Mouse (Mus musculus) limb, embryonic 10.5 days (tissue): Measurements from ENCODE around the gene Smyd4. TPM values are rescaled to one million over a fixed set of nuclear protein-coding genes. Genes with fewer than 3 reads are reported as not detected.
A peak's percentile ranks its signal among the peaks of the same experiment; 100 is the strongest.
"Not testable (repeated sequence)": the region's sequence is repeated elsewhere in the genome, so short reads cannot be mapped to it uniquely, and the experiment has no call there.

Experiments
- DNase-seq: peaks from one replicate; pipeline ENCODE4 v3.0.0-alpha.2; 2017; ENCODE audit warnings: low spot score
- H3K27ac ChIP-seq: fragments of 300-500 bp; sonication (generic); 2 replicates; pipeline ENCODE4 v1.5.1; 2016; ENCODE audit warnings: mild to moderate bottlenecking
- H3K27me3 ChIP-seq: fragments of 300-500 bp; sonication (generic); 2 replicates; pipeline ENCODE4 v1.6.1; 2016; ENCODE audit warnings: low read depth, mild to moderate bottlenecking; ENCODE audit not compliant: poor library complexity, severe bottlenecking
- H3K36me3 ChIP-seq: fragments of 300-500 bp; sonication (generic); 2 replicates; pipeline ENCODE4 v1.6.1; 2016; ENCODE audit warnings: mild to moderate bottlenecking, moderate library complexity
- H3K4me1 ChIP-seq: fragments of 300-500 bp; sonication (generic); 2 replicates; pipeline ENCODE4 v1.6.1; 2016
- H3K4me3 ChIP-seq: fragments of 300-500 bp; sonication (generic); 2 replicates; pipeline ENCODE4 v1.5.1; 2016; ENCODE audit warnings: mild to moderate bottlenecking, moderate library complexity
- H3K9me3 ChIP-seq: fragments of 300-500 bp; sonication (generic); replicated peaks from 2 replicates; pipeline ENCODE4 v1.6.1; 2016; ENCODE audit warnings: mild to moderate bottlenecking
- WGBS: fragments of 180-500 bp; shearing (Covaris S2); methylation state at CpG from one replicate; pipeline ENCODE4 v1.1.7; 2016; 5-methylcytosine and 5-hydroxymethylcytosine counted together
- polyA plus RNA-seq: library from polyadenylated mRNA; unstranded; fragments of >200 nt; fragmentation: Nextera tagmentation; extraction: Ambion mirVana; gene quantifications from 2 replicates; pipeline ENCODE4 v1.2.1, GENCODE M21; 2016

The Smyd4 gene
- polyA plus RNA-seq, 1 experiment from 2014 or later: 17.1 TPM

DNA sequence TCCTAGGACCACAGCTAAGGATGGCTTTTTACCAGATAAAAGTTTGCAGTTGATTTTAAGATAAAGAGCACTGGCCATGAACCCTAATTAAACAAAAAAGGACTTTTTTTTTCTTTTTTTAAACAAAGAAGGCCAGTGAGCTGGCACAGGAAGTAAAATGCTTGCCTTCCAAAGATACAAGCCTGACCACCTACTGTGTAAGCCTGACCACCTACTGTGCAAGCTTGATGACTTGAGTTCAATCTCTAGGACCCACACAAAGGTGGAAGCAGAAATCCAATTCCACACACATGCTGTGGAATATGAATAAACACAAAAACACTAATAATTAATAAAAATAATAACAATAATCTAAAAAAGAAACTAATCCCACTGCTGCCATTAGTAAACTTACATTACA lies 3.0 kb downstream of the Smyd4 start:
- no peaks in the 10 kb centered on the region for H3K27me3 ChIP-seq
- H3K4me1 ChIP-seq: peaks cover 22% of the 10 kb centered on the region
- no peak overlapping the region for H3K27ac ChIP-seq
- H3K36me3 ChIP-seq: peaks cover 14% of the 10 kb centered on the region
- no peak overlapping the region for H3K4me3 ChIP-seq
- no peak for DNase-seq
- H3K9me3 ChIP-seq: no peaks in the 10 kb centered on the region

- H3K27me3 ChIP-seq: no peaks in the 10 kb centered on the region
- no peak overlapping the region for H3K4me3 ChIP-seq
- no peaks in the 10 kb centered on the region for H3K4me1 ChIP-seq
- DNase-seq: no peak
- H3K9me3 ChIP-seq: no peaks in the 10 kb centered on the region
- 94% methylated on average over 1 of the region's 1 CpGs for WGBS
- no peak overlapping the region for H3K27ac ChIP-seq
- peaks cover 16% of the 10 kb centered on the region for H3K36me3 ChIP-seq
These were observed 7.2 kb downstream of the Smyd4 start for GRCm38 (mm10) chr11:75355475-75355874.

DNA sequence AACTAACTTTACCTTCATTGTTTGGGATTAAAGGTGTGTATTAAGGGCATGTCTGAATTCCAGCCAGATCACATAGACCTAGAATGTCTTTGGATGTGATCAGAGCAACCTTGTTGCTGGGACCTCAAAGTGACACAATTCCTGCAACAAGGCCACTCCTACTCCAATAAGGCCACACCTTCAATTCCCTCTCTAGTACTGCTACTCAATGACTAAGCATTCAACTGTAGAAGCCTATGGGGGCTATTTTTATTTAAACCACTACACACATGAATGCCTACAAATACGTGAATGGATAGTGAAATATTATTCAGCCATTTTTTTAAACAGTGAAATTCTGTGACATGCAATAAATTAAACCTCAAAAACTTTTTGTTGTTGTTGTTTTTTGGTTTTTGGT lies 28.9 kb downstream of the Smyd4 start:
- Histone ChIP-seq H3K4me1 (no peaks in the 10 kb centered on the region), H3K9me3 (no peaks in the 10 kb centered on the region), H3K27ac (no peak overlapping the region), H3K36me3 (no peaks in the 10 kb centered on the region), H3K27me3 (no peaks in the 10 kb centered on the region), H3K4me3 (no peak overlapping the region)
- WGBS: 85% methylated on average over 1 of the region's 1 CpGs
- DNase-seq: no peak

- not testable (repeated sequence) for H3K27ac ChIP-seq, H3K9me3 ChIP-seq, H3K27me3 ChIP-seq, DNase-seq, H3K4me3 ChIP-seq, H3K36me3 ChIP-seq, H3K4me1 ChIP-seq
- WGBS: 85% methylated on average over 2 of the region's 2 CpGs
These were observed 30.6 kb downstream of the Smyd4 start for GRCm38 (mm10) chr11:75378786-75379185.

- H3K27ac ChIP-seq, H3K4me3 ChIP-seq, H3K9me3 ChIP-seq, H3K4me1 ChIP-seq, H3K27me3 ChIP-seq, DNase-seq: not testable (repeated sequence)
- WGBS: 80% methylated on average over 3 of the region's 3 CpGs
- H3K36me3 ChIP-seq: peaks cover 11% of the 10 kb centered on the region
These were observed 35.3 kb downstream of the Smyd4 start for GRCm38 (mm10) chr11:75383529-75383928.

DNA sequence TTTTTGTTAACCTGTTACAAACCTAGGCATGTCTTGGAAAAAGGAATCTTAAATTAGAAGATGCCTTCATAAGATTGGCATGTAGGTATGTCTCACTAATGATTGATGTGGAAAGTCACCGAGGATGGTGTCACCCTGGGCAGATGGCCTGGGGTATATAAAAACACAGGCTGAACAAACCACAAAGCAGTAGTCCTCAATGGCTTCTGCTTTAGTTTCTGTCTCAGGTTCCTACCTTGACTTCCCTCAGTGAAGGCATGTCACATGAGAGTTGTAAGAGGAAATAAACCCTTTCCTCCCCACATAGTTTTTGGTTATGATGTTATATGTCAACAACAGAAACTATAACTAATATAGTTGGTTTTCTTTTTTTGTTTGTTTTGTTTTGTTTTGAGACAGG lies 47.4 kb downstream of the Smyd4 start:
- 84% methylated on average over 1 of the region's 1 CpGs for WGBS
- Histone ChIP-seq H3K4me1 (no peaks in the 10 kb centered on the region), H3K27me3 (no peaks in the 10 kb centered on the region), H3K4me3 (no peak overlapping the region), H3K27ac (no peak overlapping the region), H3K9me3 (no peaks in the 10 kb centered on the region), H3K36me3 (0 out of 2 replicates have a peak, but pooled peaks cover 4% of the 10 kb centered on the region)
- DNase-seq: no peak

DNA sequence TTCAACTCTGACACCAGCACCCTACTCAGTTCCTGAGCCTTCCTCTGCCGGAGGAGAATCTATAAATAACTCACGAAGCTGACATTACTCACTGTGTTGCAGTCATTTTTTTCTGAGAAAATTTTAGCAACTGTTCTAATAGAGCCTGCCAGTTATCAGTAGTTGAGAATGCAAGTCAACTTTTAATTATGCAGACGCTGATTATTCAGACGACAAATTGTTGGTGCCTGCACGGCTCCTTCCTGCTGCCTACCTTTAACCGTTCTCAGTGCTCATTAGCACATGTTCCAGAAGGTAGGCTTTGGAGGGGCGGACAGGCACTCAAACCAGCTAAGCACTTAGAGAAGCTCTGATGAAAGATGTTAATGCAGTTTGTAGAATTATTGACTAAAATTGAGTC lies 49.2 kb downstream of the Smyd4 start:
- Histone ChIP-seq H3K27me3 (no peaks in the 10 kb centered on the region), H3K4me1 (no peaks in the 10 kb centered on the region), H3K9me3 (no peaks in the 10 kb centered on the region), H3K4me3 (no peak overlapping the region), H3K36me3 (0 out of 2 replicates have a peak, but pooled peaks cover 4% of the 10 kb centered on the region), H3K27ac (no peak overlapping the region)
- DNase-seq: no peak
- WGBS: 86% methylated on average over 7 of the region's 7 CpGs

- WGBS: 88% methylated on average over 11 of the region's 11 CpGs
- H3K4me3 ChIP-seq: no peak overlapping the region
- no peak for DNase-seq
- H3K36me3 ChIP-seq: 0 out of 2 replicates have a peak, but pooled peaks cover 4% of the 10 kb centered on the region
- H3K27ac ChIP-seq: no peak overlapping the region
- no peaks in the 10 kb centered on the region for H3K9me3 ChIP-seq
- no peaks in the 10 kb centered on the region for H3K27me3 ChIP-seq
- H3K4me1 ChIP-seq: no peaks in the 10 kb centered on the region
These were observed 51.2 kb downstream of the Smyd4 start for GRCm38 (mm10) chr11:75399411-75399841.

- Histone ChIP-seq H3K27ac (no peak overlapping the region), H3K4me3 (no peak overlapping the region), H3K36me3 (0 out of 2 replicates have a peak, but pooled peaks cover 4% of the 10 kb centered on the region), H3K9me3 (no peaks in the 10 kb centered on the region), H3K27me3 (no peaks in the 10 kb centered on the region), H3K4me1 (no peaks in the 10 kb centered on the region)
- 75% methylated on average over 9 of the region's 9 CpGs for WGBS
- DNase-seq: no peak
These were observed 51.9 kb downstream of the Smyd4 start for GRCm38 (mm10) chr11:75400099-75400498.

DNA sequence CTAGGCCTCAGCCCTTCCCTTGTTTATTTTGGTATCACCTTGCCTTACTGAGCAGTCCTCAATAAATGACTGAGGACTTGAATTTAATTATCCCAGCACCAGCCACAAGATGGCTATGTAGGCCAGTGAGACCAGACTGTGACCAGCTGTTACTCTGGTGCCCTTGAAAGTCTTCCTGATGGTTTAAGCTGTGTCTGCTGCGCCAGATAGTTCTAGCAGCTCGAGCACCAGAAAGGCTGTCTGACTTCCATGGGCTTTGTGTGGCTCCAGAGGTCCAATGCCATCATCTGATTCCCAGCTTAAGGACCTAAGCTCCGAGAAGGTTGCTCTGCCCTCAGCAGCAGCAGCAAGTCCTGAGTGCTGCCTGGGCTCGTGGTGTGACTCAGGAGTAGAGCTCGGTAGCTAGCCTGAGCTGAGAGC lies 54.0 kb downstream of the Smyd4 start:
- no peaks in the 10 kb centered on the region for H3K4me1 ChIP-seq
- DNase-seq: peak; percentile 44
- H3K27me3 ChIP-seq: no peaks in the 10 kb centered on the region
- H3K9me3 ChIP-seq: no peaks in the 10 kb centered on the region
- no peak overlapping the region for H3K4me3 ChIP-seq
- 0 out of 2 replicates have a peak overlapping the region, but pooled peaks have one; percentile 26 for H3K27ac ChIP-seq
- 69% methylated on average over 5 of the region's 5 CpGs for WGBS
- 0 out of 2 replicates have a peak, but pooled peaks cover 12% of the 10 kb centered on the region for H3K36me3 ChIP-seq

- DNase-seq: no peak
- no peaks in the 10 kb centered on the region for H3K27me3 ChIP-seq
- no peak overlapping the region for H3K27ac ChIP-seq
- H3K9me3 ChIP-seq: no peaks in the 10 kb centered on the region
- 0 out of 2 replicates have a peak, but pooled peaks cover 14% of the 10 kb centered on the region for H3K36me3 ChIP-seq
- no peak overlapping the region for H3K4me3 ChIP-seq
- no peaks in the 10 kb centered on the region for H3K4me1 ChIP-seq
- 77% methylated on average over 6 of the region's 6 CpGs for WGBS
These were observed 55.2 kb downstream of the Smyd4 start for GRCm38 (mm10) chr11:75403301-75404052.

DNA sequence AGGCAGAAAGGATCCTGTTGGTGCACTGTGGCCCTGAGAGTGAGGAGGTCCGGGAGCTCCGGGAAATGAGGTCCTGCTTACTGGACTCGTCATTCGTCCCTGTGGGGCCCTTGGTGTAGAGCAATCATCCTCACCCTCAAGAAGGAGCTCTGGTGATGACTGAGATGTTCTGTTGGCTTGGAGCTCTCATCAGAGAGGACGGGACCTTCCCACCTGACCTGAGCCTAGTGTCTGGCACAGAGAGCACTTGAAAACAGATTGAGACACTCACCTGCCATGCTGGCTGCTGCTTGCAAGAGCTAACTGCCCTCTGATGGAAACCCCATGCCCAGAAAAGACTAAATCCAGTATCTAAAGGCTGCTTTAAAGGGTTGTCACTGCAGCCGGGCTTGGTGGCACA lies 56.6 kb downstream of the Smyd4 start:
- no peak overlapping the region for H3K4me3 ChIP-seq
- no peaks in the 10 kb centered on the region for H3K9me3 ChIP-seq
- no peak for DNase-seq
- no peaks in the 10 kb centered on the region for H3K27me3 ChIP-seq
- H3K27ac ChIP-seq: no peak overlapping the region
- 89% methylated on average over 6 of the region's 6 CpGs for WGBS
- peaks cover 22% of the 10 kb centered on the region for H3K36me3 ChIP-seq
- no peaks in the 10 kb centered on the region for H3K4me1 ChIP-seq

GRCm38 (mm10) chr11:75406104-75406503 lies 57.9 kb downstream of the Smyd4 start:
- Histone ChIP-seq H3K27me3 (no peaks in the 10 kb centered on the region), H3K36me3 (peaks cover 31% of the 10 kb centered on the region), H3K9me3 (no peaks in the 10 kb centered on the region), H3K4me3 (no peak overlapping the region), H3K4me1 (no peaks in the 10 kb centered on the region), H3K27ac (no peak overlapping the region)
- WGBS: 77% methylated on average over 4 of the region's 4 CpGs
- DNase-seq: no peak
